Mouse (Mus musculus) T-helper 1 cell (primary cell): ENCODE results near the gene Bpifb6.

Source experiments
- in situ Hi-C: fragments of 300-600 bp; cut with MboI, MseI; formaldehyde crosslinking; loops from one replicate; pipeline ENCODE4 v1.15.1; 2025; ENCODE audit warnings: high pct_unique_total_duplicates

The Bpifb6 gene

DNA sequence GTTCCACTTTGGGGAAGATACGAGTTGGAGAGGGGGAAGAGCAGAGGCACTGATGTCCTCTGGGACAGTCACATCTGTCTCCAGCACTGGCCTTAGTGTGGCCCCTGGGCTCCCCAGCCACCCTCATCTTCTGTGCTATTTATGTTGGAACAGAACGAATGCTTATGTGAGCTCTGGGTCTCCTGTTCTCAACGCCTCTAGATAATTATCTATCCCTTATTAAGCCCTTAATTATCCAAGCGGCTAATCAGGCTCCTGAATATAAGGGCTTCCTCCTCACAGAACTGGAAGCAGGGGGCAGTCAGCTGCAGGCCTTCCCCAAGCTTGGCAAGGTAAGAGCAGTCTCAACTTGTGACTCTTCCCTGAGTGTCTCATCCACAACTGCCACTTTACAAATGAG lies at the start of gene Bpifb6:
Gene Bpifb6, plus strand, starts transcription at position 301 of the 400 bp plus-strand sequence.
- in situ Hi-C loops, result no loop called here

DNA sequence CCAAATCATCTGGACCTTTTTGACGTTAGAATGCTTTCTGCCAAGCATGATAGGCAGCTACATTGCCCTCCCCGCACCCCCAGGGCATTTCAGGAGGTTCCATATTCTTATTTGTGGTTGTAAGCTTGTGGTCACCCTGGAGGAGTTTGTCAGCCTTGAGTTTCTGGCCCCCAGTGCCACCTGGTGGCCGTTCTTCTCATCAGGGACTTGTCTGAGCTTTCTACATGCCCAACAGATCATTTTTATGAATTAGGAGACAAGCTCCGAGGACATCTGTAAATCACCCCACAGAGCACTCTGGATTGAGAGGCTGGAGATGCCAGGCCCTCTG lies 49.2 kb upstream of the Bpifb6 start:
- in situ Hi-C loops, result no loop called here

DNA sequence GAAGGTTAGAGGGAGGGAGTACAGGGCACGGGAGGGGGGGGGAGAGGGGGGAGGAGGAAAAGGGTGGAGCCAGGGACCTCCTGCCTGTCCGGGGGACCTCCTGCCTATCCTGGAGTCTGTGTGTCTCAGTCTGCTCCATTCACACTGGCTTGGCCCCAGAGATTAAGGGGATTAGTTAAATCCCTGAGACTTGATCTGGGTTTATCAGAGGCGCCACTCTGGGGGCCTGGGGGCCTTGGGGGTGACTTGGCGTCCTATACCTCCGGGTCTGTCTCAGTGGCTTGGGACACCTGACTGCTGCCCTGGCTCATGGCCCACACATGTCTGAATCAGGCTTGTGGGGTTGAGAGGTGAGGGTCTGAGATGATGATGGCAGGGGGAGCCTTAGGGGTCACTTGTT lies 46.6 kb upstream of the Bpifb6 start:
- in situ Hi-C loops, result no loop called here

DNA sequence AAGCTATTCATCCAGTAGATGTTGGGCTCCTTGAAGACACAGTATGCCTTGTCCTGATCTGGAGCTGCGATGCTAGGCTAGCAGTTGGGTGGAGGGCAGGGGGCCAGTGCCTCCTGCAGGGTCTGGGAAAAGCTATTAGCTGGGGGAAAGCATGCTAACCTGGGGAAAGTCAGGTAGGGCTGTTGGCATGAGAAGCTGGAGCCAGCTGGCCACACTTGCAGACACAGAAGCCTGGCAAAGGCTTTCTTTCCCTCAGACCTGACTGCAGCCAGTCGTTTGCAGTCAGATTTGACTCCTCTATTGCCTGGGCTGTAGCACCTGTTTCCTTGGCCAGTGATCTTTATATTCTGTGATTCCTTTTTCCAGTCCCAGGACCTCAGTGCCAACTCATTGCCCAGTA lies 40.6 kb upstream of the Bpifb6 start:
- in situ Hi-C loops, result no loop called here

DNA sequence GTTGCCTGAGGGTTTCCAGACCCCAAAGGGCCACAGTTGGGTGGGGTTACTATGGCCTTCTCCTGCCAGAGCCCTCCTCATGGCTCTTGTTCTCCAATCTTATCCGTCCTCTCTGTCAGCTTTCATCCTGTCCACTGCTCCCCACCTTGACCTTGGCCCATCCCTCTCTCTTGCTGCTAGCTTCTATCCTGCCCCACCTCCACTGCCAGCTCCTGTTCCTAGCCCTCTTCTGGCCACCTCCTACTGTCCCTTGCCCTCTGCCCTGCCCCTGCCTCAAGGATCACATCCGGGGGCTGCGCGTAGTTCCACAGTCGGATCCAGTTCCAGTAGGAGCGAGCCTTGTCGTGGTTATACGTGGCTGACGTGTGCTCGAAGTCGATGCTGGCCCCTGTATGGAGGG lies 39.9 kb upstream of the Bpifb6 start:
- in situ Hi-C loops, result no loop called here

DNA sequence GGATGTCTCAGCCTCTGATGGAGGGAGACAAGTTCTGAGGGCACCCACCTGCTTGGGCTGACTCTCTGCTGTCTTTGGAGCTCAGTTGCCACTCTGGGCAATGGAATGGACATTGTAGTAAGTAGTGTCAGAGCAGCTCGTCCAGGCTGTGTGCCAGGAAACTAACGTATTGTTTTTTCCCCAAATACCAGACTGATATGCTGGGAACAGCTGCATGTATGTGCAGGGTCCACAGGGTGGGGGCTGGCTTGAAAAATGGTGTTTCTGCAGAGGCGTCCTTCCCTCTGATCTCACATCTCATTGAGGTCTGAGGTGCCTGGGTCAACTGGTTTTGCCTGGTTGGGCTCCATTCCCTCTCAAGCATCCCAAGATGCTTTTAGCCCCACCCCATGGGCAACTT lies 39.5 kb upstream of the Bpifb6 start:
- in situ Hi-C loops, result no loop called here

DNA sequence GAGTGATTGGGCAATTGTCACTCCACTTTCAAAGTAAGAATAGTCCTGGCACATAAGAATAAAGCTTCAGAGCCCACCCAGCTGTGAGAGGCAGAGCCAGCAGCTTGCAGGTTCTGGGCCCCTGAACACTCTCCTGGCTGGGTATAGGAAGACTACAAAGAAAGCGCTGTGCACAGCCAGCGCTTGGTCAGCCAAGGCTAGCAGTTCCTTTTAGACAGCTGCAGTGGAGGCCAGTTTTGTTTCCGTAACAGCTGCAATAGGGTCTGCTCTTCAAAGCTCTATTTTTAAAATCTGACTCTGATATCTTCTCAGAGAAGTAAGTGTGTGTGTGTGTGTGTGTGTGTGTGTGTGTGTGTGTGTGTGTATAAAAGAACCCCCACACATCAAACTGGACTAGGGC lies 38.2 kb upstream of the Bpifb6 start:
- in situ Hi-C loops, result no loop called here

DNA sequence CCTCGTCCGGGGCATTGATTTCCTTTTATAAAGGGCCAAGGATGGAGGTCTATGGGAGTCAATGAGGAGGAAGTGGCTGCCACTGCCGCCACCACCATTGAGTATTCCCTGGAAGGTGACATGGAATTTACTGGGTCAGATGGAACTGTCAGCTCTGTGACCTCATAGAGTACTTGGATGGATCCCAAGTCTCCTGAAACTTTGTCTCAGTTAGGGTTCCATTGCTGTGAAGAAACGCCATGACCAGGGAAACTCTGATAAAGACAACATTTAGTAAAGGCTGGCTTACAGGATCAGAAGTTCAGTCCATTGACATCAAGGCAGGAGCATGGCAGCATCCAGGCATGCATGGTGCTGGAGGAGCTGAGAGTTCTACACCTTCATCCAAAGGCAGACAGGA lies 29.2 kb upstream of the Bpifb6 start, which contains the start of gene Sun5:
Gene Sun5, minus strand, starts transcription at position 101 of the 400 bp plus-strand sequence.
- in situ Hi-C loops, result no loop called here

DNA sequence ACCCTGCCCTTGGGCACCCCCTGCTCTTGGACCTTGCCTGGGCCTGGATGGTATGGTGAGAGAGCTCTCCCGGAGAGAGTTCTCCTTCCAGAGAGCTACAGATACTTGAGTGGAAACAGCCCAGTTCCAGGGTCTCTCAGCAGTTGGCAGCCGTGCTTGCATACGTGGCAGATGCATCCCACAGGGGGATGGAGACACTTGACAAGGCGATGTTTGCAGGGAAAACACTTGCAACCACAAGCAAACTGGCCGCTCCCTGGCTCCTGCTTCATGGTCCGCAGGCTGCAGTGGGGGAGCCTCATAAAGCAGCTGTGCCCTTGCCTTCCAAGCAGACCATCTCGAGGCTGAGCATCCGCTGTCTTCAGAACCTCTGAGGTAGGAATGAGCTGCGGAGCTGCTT lies 25.4 kb upstream of the Bpifb6 start, which contains the start of gene Bpifb2:
Gene Bpifb2, plus strand, starts transcription at position 301 of the 400 bp plus-strand sequence.
- in situ Hi-C loops, result no loop called here

DNA sequence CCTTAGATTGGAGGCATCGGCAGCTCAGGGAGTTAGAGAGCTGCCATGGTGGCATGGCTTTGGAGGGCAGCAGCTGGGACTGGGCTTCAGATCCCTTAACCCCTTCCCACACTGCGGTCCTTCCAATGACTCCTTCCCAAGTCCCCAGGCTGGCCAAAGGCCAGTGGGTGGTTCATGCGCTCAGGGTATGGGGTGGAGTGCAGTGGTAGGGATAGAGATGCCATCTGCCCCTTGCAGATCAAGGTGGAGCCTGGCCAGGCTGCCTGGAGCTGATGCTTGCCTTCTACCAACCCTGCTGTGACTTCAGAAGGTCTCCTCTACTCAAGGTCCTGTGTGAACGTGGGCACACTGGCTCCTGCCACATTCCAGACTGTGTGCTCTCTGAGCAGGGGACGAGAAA lies 1.1 kb upstream of the Bpifb6 start:
- in situ Hi-C loops, result no loop called here

DNA sequence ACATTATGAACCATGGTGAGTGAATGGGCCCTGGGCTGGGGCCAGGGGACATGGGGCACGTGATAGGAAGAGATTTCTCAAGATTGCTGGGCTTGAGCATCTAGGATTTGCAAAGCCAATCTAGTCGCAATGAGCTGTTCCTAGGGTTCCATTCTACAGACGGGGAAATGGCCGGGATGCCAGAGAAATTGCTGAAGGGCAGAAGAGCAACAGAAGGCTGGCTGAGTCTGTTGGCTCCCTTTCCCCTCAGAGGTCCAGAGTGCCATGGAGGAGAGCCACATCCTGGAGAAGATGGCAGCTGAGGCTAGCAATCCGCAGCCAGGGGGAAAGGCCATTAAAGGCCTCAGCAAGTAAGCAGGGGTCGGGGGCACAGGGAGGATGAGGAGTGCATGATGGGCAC lies 2.5 kb downstream of the Bpifb6 start:
- in situ Hi-C loops, result no loop called here

DNA sequence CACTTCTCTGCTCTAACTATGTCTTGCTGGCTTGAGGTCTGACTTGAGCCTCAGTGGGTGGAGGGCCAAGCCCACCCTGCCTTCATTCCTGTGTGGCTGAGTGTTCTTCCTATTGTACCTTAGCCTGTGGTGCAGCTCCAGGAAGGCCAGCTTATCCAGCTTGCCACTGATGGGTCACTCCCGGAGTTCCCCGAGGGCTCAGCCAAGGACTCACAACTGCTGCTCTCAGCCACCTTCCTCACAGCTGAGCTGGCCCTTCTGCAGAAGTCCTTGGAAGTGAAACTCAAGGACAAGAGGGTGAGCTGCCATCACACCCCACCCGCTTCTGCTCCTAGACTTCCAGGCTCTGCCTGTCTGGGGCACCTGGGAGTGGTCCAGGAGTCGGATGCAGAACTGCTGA lies 6.4 kb downstream of the Bpifb6 start:
- in situ Hi-C loops, result no loop called here

DNA sequence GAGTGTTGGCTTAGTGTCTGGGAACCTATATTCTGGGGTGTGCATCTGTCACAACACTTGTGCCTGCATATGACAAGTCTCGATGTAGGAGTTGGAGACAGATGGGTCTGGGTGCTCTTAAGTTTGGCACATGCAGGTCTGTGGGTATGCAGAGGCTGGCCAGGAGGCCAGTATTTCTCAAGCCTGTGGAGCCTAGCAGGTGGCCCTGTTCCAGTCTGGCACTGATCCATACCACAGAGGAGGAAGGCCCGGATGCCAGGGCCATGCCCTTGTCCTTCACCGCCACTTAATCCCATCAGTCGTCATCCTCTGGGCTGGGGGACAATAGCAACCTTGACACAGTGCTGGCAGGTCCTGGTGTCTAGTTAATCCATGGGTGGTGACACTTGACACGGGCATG lies 14.0 kb downstream of the Bpifb6 start:
- in situ Hi-C loops, result no loop called here

DNA sequence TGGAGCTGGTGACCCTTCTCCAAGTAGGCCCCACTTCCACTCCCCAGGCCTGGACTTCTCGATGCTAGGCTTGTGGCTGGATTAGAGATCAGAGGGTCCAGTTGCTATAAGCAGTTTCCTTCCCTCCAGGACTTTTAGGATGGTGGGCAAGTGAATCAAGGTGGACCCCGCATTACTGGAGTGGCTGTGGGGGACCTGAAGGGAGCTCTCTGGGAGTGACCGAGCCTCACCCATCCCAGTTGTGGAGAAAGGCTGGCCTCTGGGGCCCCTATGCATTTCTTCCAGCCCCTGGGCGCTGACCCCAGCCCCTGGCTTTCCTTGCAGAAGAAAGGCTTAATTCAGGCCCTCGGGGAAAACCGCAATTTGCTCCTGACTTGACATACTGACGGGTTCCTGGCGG lies 17.7 kb downstream of the Bpifb6 start, which contains the start of gene Bpifb3:
Gene Bpifb3, plus strand, starts transcription at position 301 of the 400 bp plus-strand sequence.
- in situ Hi-C loops, result no loop called here

DNA sequence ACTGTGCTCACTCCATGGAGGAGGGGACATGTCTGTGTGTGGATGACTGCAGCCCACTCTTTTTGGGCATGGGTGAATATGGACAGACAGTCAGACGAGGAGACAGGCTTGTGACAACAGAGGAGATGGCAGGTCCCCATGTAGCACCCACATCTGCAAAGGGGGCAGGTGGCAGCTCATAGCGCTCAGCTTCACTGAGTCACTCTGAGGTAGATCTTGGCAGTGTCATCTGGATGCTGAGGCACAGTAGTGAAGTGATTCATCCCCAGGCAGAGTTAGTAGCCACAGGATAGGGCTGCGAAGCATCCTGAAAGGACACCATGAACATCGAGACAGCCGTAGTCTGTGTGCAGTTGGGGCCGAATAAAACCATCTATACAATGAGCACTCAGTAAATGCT lies 21.1 kb downstream of the Bpifb6 start:
- in situ Hi-C loops, result loop anchor here (5.0 kb wide), 1 partner anchor 114 kb away; no protein-coding TSS in a partner anchor

DNA sequence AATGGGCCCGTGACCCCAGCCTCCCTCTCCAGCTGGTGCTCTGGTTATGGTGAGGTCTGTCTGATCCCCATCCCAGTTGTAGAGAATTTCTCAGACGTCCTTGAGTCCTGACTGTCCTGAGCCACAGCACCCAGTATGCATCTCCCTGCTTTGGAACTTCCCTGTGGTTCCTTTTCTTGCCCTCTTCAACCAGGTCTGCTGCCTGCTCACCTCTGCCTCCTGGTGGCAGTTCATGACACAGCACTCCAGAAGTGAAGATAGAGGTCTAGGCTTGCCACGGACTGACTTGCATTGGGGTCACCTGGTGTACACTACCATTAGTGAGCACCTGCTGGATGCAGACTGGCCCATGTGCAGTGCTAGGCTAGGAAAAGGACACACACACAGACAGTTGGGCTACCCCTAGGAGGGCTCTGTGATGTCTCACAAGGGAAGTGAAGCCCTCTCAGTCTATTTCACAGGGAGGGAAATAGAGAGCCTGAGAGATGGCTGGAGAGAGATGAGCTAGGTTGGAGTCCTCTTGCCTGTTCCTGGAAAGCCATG lies 29.8 kb downstream of the Bpifb6 start:
- in situ Hi-C loops, result loop anchor here (10.0 kb wide), 1 partner anchor 1405 kb away; no protein-coding TSS in a partner anchor

DNA sequence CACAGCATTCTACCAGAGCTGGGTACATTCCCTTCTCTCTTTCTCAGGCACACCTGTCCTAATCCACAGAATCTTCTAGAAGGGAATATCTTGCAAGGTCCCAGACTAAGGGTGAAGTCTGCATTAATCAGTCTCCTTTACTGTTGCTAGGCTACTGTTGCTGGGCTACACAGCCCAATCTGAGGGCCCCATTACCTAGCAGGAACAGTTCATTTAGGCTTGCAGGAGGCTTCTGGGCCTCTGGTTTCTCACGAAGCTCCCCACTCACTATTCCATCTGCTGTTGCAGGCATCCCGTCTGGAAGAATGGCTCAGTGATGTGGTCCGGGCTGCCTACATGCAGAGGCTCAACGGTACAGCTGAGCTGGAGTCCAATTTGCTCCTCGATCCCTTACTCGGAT lies 30.9 kb downstream of the Bpifb6 start:
- in situ Hi-C loops, result loop anchor here (10.0 kb wide), 1 partner anchor 1404 kb away; no protein-coding TSS in a partner anchor

DNA sequence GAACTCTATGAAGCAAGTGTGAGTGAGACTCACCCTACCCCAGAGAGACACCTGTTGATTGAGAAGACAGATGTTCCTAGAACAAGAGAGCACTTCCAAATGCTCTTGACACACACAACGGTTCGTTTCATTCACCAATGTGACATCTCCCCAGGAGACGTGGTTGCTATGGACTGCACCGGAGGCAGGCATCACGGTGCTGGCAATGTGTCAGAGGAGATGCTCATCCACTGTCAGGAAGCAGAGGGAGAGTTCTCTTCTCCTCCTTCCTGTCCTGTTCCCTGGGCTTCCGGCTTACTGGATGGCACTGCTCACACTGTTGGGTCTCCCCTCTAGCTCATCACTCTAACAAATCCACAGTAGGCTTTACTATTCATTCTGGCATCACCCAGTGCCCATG lies 33.1 kb downstream of the Bpifb6 start:
- in situ Hi-C loops, result loop anchor here (10.0 kb wide), 1 partner anchor 1401 kb away; no protein-coding TSS in a partner anchor

DNA sequence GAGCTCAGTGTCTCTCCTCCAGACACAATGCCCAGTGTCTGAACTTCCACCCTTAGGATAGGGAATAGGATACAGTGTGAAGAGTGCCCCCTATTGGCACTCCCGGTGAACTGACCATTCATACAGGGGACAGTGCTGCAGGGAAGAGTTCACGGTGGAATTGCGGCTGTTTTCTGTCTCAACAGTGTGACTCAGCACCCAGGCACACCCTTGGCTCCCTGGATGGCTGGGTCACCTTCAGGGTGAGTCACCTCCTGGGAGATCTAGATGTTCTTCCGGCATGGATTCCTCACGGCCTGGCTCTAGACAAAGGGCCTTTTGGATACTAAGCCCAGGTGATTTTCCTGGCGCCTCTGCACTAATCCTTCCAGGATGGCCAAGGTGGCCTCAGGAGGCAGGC lies 35.2 kb downstream of the Bpifb6 start:
- in situ Hi-C loops, result loop anchor here (10.0 kb wide), 1 partner anchor 1399 kb away; no protein-coding TSS in a partner anchor

DNA sequence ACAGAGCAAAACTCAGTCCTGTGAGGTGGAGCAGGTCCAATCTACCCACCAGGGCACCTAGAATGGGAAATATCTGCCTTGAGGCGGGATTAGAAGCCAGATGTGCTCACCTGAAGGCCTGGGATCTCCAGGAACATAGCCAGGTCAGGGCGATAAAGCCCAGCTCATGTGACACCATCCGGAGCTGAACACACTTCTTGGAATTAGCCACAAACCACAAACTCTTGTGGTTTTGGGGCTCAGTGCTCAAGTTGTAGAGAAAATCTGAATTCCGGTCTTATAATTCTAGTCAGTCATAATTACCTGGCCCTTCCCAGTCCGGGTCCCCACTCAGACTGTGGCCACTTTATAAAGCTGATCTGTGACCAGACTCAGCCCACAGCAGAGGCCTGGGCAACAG lies 37.7 kb downstream of the Bpifb6 start, which contains the start of gene Bpifb4:
Gene Bpifb4, plus strand, starts transcription at position 370 of the 400 bp plus-strand sequence.
- in situ Hi-C loops, result loop anchor here (10.0 kb wide), 1 partner anchor 1397 kb away; no protein-coding TSS in a partner anchor

DNA sequence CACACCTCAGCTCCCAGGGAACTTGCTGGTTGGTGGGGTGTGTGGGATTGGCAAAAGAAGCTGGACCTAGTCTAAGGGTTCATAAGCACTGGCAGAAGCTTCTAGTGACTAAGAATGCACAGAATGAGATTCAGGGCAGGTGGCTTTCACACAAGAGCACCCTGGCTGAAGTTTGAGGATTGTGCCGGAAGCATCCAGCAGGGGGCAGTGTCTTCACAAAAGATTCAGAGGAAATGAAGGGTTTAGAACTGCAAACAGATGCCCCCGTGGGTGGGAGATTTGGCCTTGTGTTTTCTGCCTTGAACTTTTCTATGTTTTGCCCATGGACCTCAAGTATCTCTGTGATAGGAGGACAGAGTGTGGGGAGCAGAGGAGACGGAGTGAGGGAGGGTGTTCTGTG lies 43.3 kb downstream of the Bpifb6 start:
- in situ Hi-C loops, result no loop called here

DNA sequence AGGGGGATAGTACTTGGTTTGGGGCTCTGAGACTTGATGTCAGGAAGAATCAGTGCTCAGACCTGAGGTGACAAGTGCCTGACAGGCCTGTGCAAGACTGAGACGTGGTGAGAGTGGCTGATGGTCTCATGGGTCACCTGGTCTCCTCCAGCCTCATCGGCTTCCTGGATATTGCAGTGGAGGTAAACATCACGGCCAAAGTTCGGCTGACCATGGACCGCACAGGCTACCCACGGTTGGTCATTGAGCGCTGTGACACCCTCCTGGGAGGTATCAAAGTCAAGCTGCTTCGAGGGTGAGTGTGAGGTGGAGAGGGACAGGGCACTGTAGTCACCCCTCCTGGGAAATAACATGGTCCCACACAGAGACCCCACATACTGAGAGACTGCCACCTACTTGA lies 44.4 kb downstream of the Bpifb6 start:
- in situ Hi-C loops, result no loop called here

DNA sequence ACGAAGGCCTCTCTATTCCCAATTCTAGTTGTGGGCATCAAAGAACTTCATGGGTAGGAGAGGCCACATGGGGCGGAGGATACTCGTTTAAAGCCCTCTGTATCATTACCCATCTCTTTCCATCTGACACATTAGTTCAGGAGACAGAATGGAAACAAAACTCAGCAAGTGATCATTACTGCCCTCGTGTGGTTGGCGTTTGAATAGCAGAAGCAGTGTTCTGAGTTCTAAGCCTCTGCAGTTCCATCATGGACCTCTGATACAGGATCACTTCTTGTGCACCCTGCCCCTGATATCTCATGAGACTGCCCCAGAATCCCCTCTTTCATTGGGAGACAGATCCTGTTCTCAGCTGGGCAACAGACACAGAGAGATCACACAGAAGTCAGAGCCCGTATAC lies 52.7 kb downstream of the Bpifb6 start:
- in situ Hi-C loops, result no loop called here

DNA sequence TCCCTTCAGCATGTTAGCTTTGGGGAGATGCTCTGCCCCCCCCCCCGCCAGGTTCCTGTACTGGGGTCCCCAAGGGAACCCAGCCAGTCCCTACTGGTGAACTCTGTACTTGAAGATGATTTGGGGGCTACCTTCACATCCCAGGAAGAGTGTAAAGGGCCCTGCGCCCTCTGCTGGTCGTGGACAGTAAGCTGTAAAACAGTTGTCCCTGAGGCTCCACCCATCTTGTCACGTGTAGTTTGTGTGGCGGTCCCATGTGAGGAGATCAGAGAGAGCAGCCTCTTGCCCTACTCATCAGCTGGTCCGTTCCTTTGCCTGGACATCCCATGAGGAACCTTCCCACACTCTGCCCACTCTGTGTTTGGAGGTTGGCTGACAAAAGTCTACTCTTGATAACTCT lies 53.6 kb downstream of the Bpifb6 start:
- in situ Hi-C loops, result no loop called here
